Mouse (Mus musculus) E14TG2a.4 (cell line): ENCODE results near the gene Eef1b2.

Experiments
- CTCF ChIP-seq: conservative IDR thresholded peaks from 2 replicates; pipeline ENCODE4 v1.5.1; 2014; ENCODE audit warnings: low read length
- NANOG ChIP-seq: IDR thresholded peaks from 2 replicates; pipeline ENCODE4 v1.6.1; 2014; ENCODE audit warnings: borderline replicate concordance, low read length, mixed read lengths

DNA sequence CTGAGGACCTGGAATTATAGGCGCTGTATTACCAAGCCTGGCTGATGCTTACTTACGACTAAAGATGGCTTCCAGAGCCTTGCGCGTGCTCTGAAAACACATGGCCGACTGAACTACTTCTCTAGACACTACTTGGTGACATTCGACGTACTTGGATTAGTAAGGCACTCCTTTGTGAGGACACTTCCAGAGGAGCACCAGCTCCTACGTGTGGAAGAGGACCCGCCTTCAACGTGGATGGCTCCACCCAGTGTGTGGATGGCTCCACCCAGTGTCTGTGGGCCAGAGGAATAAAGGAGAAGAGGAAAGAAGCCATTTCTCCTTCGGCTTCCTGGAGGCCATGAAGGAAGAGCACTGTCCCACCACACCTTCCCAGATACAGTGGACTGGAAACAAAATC is 44.9 kb upstream of the Eef1b2 start:
- TF ChIP-seq CTCF (no peak), NANOG (no peak)
